In genomic region chr14:45477651-45478050, GRCm38 (mm10) we compare ENCODE assay signal across 11 mouse cellular contexts. TPM values are rescaled to one million over a fixed set of nuclear protein-coding genes. Genes with fewer than 3 reads are reported as not detected.
DNase-seq lines count a peak whose midpoint lies in the region; ATAC-seq lines count a peak whose summit lies in the region.
"Had no signal": no experiment of that assay in that cellular context is flagged by ENCODE, and none has a peak within 500 bp of the region (broad histone marks: within the 10 kb centered on the region; RNA-seq: fewer than 3 reads in every experiment).

No protein-coding gene starts in this region.

- peaks cover 9% of the 10 kb centered on the region; the same call in 1 of the 2 replicates for H3K4me1 ChIP-seq in liver, embryonic 12.5 days
- H3K4me1 ChIP-seq in forebrain, embryonic 10.5 days, result peaks cover 6% of the 10 kb centered on the region; the same call in 1 of the 2 replicates
- H3K4me1 ChIP-seq: limb, embryonic 13.5 days had no signal

- no peaks in the 10 kb centered on the region for H3K27me3 ChIP-seq in liver, embryonic 12.5 days (replicated peaks)
- H3K27me3 ChIP-seq in forebrain, embryonic 10.5 days (ENCODE audit: poor library complexity, severe bottlenecking), result no peaks in the 10 kb centered on the region
- H3K27me3 ChIP-seq: limb, embryonic 13.5 days; neural tube, embryonic 12.5 days had no signal

- no peak overlapping the region for H3K27ac ChIP-seq in liver, embryonic 12.5 days
- H3K27ac ChIP-seq in forebrain, embryonic 10.5 days, result no peak overlapping the region
- H3K27ac ChIP-seq: limb, embryonic 13.5 days; neural tube, embryonic 12.5 days had no signal

- H3K9ac ChIP-seq in liver, embryonic 12.5 days, result no peak overlapping the region
- H3K9ac ChIP-seq: limb, embryonic 13.5 days; neural tube, embryonic 12.5 days had no signal

- 0 out of 2 replicates have a peak, but pooled peaks have one; percentile 40 for ATAC-seq in liver, embryonic 12.5 days
- no peak for ATAC-seq in erythroid progenitor cell, adult 5-6 weeks (replicated peaks; ENCODE audit: low FRiP score, poor library complexity, severe bottlenecking)

- H3K9me3 ChIP-seq in liver, embryonic 12.5 days (replicated peaks), result no peaks in the 10 kb centered on the region
- no peaks in the 10 kb centered on the region for H3K9me3 ChIP-seq in forebrain, embryonic 10.5 days
- H3K9me3 ChIP-seq: limb, embryonic 13.5 days; neural tube, embryonic 12.5 days had no signal

- 55% methylated on average over 8 of the region's 8 CpGs for WGBS in liver, embryonic 12.5 days (ENCODE audit: insufficient replicate concordance)
- WGBS in forebrain, embryonic 10.5 days, result 63% methylated on average over 8 of the region's 8 CpGs

- intact Hi-C loops in heart, postnatal 14 days (cut with DNase I), result no loop called here

- DNase-seq in urinary bladder, postnatal 25 days (ENCODE audit: low spot score), result peak; percentile 22
- no peak for DNase-seq in urinary bladder, postnatal 10 days (ENCODE audit: low spot score)
- peak; percentile 51 to 56 for DNase-seq in heart, postnatal 14 days
- DNase-seq in yolk sac, embryonic 10.5 days (ENCODE audit: low spot score), result peak; percentile 85
- no peak for DNase-seq in forebrain, embryonic 10.5 days (ENCODE audit: extremely low spot score, low spot score)
- no peak for DNase-seq in thymus, postnatal 14 days

- no peak overlapping the region for H3K4me3 ChIP-seq in liver, embryonic 12.5 days
- no peak overlapping the region for H3K4me3 ChIP-seq in forebrain, embryonic 10.5 days
- H3K4me3 ChIP-seq: limb, embryonic 13.5 days; neural tube, embryonic 12.5 days had no signal

- H3K36me3 ChIP-seq in liver, embryonic 12.5 days, result peaks cover 19% of the 10 kb centered on the region
- peaks cover 83% of the 10 kb centered on the region for H3K36me3 ChIP-seq in forebrain, embryonic 10.5 days (replicated peaks)

- no peak overlapping the region for H3K4me2 ChIP-seq in liver, embryonic 12.5 days
- H3K4me2 ChIP-seq: limb, embryonic 13.5 days; neural tube, embryonic 12.5 days had no signal

RNA-seq across cellular contexts. Expression of gene Fermt2, which starts 52.3 kb away (rescaled TPM):
- 100 to 1,000 TPM; 269 to 291 TPM for total RNA-seq in heart, postnatal 14 days (2021)
- polyA plus RNA-seq in liver, embryonic 12.5 days (2016; fragmentation: Nextera tagmentation; extraction: Ambion mirVana), result 37.2 and 37.3 TPM in 2 replicates
- 75.7 and 77.6 TPM in 2 replicates for polyA plus RNA-seq in forebrain, embryonic 10.5 days (2016; fragmentation: Nextera tagmentation; extraction: Ambion mirVana)
- total RNA-seq in erythroid progenitor cell, adult 5-6 weeks (2015; ENCODE audit: low replicate concordance), result not detected in 2 replicates
- 0.51 and 0.91 TPM in 2 replicates for total RNA-seq in erythroid progenitor cell, adult 5-6 weeks (2017; ENCODE audit: low replicate concordance)
- total RNA-seq: hematopoietic stem cell, adult 5-6 weeks had no signal

Comparison
In these comparisons a context has a peak if more than half of its experiments do, and no peak if none do; other contexts are left out.
1. DNase-seq: peak in urinary bladder, postnatal 25 days (single experiment), heart, postnatal 14 days (2 of 2) and yolk sac, embryonic 10.5 days (single experiment); none in urinary bladder, postnatal 10 days (single experiment), forebrain, embryonic 10.5 days (single experiment) and thymus, postnatal 14 days (single experiment).
2. RNA of gene Fermt2, which starts 52.3 kb away (total RNA-seq): 269 to 291 TPM in heart, postnatal 14 days; 0.51 to 0.91 TPM in erythroid progenitor cell, adult 5-6 weeks; every median in the first group is over 100 times any median in the second.